Mouse (Mus musculus): ENCODE measurements around the gene Gm49776.

GRCm38 (mm10) chr16:18236676-18237501 lies 21.2 kb downstream of the Gm49776 start:
- TF ChIP-seq CTCF (IDR thresholded peaks at IDR 0.05; ENCODE audit: extremely low read depth, insufficient read depth, low read length): no peak
- TF ChIP-seq POLR2A (IDR thresholded peaks at IDR 0.05; ENCODE audit: extremely low read depth, insufficient read depth, low read length): no peak
